Mouse (Mus musculus): ENCODE results near the gene Trp53rka. TPM values are rescaled to one million over a fixed set of nuclear protein-coding genes. Genes with fewer than 3 reads are reported as not detected.

Gene Trp53rka
- polyA plus RNA-seq, 1 experiment, result 12.4 TPM

DNA sequence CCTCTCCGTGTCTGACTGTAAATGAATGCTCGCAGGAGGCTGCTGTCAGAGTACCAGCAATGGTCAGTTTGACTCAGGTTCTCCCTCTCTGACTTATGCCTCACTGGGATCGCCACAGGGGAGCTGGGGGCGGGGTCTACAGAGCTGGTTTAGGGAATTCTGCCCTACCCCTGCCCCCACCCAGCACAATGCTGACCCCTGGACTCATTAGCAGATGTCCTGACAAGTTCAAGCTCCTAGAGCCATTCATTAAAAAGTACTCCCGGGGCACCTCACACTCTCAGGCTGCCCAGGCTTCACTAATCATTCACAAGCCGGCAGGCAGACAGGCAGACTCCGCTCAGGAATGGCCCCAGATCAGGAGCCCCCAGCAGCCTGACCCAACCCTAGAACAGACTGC is 33.5 kb downstream of the Trp53rka start:
- Histone ChIP-seq H3K4me1 (ENCODE audit: control insufficient read depth, insufficient read depth, low read length) (no peaks in the 10 kb centered on the region), H3K27ac (ENCODE audit: insufficient read depth, low read length) (no peak overlapping the region), H3K4me3 (ENCODE audit: insufficient read depth, low read length) (no peak overlapping the region)
- TF ChIP-seq CTCF (IDR thresholded peaks at IDR 0.05; ENCODE audit: borderline replicate concordance, insufficient read depth, low read length) (no peak), POLR2A (IDR thresholded peaks at IDR 0.05; ENCODE audit: low read depth, low read length) (no peak)

DNA sequence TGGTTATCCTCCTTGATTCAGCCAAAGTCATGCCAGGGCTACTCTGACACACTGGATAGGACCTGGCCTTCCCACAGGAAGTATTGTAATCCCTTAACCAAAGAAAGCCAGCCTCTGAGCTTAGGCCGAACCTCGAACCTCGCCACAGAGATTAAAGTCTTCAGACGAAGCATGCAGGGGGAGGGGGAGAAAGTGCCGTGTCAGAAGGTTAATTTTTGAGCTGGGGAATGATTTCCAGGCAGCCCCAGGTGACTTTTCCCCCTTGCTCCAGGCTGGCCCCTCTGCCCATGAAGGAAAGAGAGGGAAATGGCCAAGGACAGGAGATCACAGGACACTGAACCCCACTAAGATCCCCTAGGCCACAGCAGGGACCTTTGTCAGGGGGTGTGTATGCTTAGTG is 34.9 kb downstream of the Trp53rka start:
- no peak overlapping the region for H3K27ac ChIP-seq (ENCODE audit: insufficient read depth, low read length)
- no peak overlapping the region for H3K4me3 ChIP-seq (ENCODE audit: insufficient read depth, low read length)
- no peaks in the 10 kb centered on the region for H3K4me1 ChIP-seq (ENCODE audit: control insufficient read depth, insufficient read depth, low read length)
- no peak for TF ChIP-seq POLR2A (IDR thresholded peaks at IDR 0.05; ENCODE audit: low read depth, low read length)
- no peak for TF ChIP-seq CTCF (IDR thresholded peaks at IDR 0.05; ENCODE audit: borderline replicate concordance, insufficient read depth, low read length)

DNA sequence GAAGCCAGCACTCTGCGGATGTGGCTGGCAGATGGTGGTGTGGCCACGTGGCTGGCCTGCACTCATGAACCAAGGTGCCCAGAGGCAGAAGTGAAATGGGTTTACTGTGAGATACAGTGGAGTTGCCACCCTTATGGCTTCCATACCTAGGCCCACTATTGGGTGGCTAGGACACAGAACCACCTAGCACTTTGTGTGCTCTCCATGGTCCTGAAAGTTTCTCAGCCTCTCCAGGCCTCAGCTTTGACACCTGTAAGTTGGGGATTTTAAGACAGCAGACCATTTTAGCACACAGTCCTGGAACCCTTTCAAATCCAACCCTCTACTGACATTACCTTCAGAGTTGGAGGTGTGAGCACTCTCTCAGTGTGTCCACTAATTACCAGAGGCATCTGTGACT is 36.4 kb downstream of the Trp53rka start:
- TF ChIP-seq POLR2A (IDR thresholded peaks at IDR 0.05; ENCODE audit: low read depth, low read length) (no peak), CTCF (IDR thresholded peaks at IDR 0.05; ENCODE audit: borderline replicate concordance, insufficient read depth, low read length) (no peak)
- H3K4me1 ChIP-seq (ENCODE audit: control insufficient read depth, insufficient read depth, low read length), result no peaks in the 10 kb centered on the region
- H3K4me3 ChIP-seq (ENCODE audit: insufficient read depth, low read length), result no peak overlapping the region

DNA sequence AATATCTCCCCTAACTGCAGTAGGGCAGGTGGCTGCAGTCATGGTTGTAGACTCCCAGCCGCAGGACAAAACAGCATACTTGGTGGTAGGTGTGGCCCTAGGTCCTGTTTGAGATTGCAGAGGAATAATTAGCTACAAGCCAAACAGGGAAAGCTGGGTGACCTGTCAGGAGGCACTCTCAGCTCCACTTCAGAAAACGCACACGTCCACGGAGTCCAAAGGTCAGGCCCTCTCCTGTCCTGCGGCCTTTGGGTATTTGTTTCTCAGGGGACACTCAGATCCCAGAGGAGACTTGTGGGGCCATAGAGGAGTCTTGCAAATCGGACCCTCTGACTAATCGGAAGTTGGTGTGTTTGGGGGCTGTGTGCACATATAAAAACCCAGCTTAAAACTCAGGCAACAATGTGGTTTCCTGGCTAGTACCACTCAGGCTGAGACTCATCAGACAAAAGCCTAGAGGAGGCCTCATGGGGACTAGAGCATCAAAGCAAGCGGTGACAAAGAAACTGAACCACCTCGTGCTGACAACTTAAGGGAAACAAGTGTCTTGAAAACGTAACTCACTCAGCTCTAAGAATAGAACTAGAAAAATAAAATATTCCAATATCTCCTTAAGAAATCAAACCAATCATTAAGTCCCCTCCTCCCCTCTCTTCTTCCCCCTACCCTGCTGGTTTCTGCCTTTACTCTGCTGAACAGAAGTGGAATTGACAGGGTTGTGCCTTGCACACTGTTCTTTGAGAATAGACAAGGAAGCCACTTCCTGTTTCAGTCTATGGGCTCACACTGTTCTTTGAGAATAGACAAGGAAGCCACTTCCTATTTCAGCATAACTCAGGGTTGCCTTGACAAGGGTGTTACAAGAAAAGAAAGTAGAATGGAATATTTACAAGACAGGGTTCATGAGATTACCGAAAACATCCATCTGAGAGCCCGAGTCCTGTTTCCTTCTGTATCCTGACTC is 40.1 kb downstream of the Trp53rka start:
- Histone ChIP-seq H3K4me3 (ENCODE audit: insufficient read depth, low read length) (no peak overlapping the region), H3K4me1 (ENCODE audit: control insufficient read depth, insufficient read depth, low read length) (no peaks in the 10 kb centered on the region), H3K27ac (ENCODE audit: insufficient read depth, low read length) (no peak overlapping the region)
- no peak for TF ChIP-seq POLR2A (IDR thresholded peaks at IDR 0.05; ENCODE audit: low read depth, low read length)
- no peak for TF ChIP-seq CTCF (IDR thresholded peaks at IDR 0.05; ENCODE audit: borderline replicate concordance, insufficient read depth, low read length)

More for the DNA sequence above, 36.4 kb downstream of the Trp53rka start:
- no peak overlapping the region for H3K27ac ChIP-seq (ENCODE audit: insufficient read depth, low read length)

DNA sequence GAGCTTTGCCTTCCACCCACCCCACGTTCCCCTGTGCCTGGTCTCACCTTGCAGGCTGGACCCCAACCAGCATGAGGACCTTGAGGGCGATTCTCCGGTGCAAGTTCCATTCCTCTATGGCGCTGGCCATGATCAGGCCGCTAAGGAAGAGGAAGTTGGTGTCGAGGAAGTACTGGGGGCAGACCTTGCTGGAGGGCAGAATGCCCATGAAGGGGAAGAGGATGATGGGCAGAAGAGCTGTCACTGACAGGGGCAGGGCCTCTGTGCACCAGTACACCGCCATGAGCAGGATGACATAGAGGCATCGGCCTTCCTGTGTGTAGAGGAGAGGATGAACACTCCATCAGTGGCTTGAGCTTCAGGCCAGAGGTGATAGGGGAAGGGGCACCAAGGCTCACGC is 44.6 kb downstream of the Trp53rka start:
- Histone ChIP-seq H3K27ac (ENCODE audit: insufficient read depth, low read length) (no peak overlapping the region), H3K4me3 (ENCODE audit: insufficient read depth, low read length) (no peak overlapping the region), H3K4me1 (ENCODE audit: control insufficient read depth, insufficient read depth, low read length) (no peaks in the 10 kb centered on the region)
- no peak for TF ChIP-seq POLR2A (IDR thresholded peaks at IDR 0.05; ENCODE audit: low read depth, low read length)
- TF ChIP-seq CTCF (IDR thresholded peaks at IDR 0.05; ENCODE audit: borderline replicate concordance, insufficient read depth, low read length), result no peak

DNA sequence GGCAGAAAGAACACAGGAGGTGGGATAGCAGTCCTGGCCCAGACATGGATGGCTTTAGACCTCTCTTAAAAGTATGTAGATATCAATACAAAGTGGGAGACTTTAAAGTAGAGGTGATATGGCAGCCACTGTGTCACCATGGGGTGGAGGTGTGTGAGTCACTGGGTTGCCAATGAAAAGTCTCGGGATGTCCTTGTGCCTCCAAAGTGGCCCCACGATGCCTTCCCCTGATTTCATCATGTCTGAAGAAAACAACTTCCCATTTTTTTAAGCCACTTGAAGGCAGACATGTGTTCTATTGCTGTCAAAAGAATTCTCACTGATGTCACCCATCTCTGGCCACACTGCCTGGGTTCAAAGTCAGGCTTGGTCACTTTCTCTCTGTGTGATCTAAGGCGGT is 48.3 kb downstream of the Trp53rka start:
- Histone ChIP-seq H3K27ac (ENCODE audit: insufficient read depth, low read length) (no peak overlapping the region), H3K4me3 (ENCODE audit: insufficient read depth, low read length) (no peak overlapping the region), H3K4me1 (ENCODE audit: control insufficient read depth, insufficient read depth, low read length) (no peaks in the 10 kb centered on the region)
- TF ChIP-seq CTCF (IDR thresholded peaks at IDR 0.05; ENCODE audit: borderline replicate concordance, insufficient read depth, low read length), result no peak
- no peak for TF ChIP-seq POLR2A (IDR thresholded peaks at IDR 0.05; ENCODE audit: low read depth, low read length)

DNA sequence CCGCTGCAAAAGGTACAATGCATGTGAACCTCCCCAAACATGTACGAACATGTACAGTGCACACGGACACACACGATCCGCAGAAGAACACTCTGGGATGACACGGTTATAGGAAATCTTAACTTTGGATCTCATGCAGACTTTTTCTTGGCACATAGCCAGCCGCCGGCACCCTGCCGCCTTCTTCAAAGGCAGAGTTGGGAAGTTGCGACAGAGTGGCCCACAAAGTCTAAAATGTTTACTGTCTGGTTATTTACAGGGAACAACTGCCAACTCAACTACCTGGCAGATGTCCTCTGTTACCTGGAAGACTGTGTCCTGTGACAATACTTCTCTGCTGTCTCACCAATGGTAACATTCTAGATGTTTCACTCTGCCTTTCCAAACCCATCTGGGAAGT is 50.1 kb downstream of the Trp53rka start:
- H3K4me3 ChIP-seq (ENCODE audit: insufficient read depth, low read length), result no peak overlapping the region
- TF ChIP-seq POLR2A (IDR thresholded peaks at IDR 0.05; ENCODE audit: low read depth, low read length) (no peak), CTCF (IDR thresholded peaks at IDR 0.05; ENCODE audit: borderline replicate concordance, insufficient read depth, low read length) (no peak)
- H3K4me1 ChIP-seq (ENCODE audit: control insufficient read depth, insufficient read depth, low read length), result no peaks in the 10 kb centered on the region
- no peak overlapping the region for H3K27ac ChIP-seq (ENCODE audit: insufficient read depth, low read length)

DNA sequence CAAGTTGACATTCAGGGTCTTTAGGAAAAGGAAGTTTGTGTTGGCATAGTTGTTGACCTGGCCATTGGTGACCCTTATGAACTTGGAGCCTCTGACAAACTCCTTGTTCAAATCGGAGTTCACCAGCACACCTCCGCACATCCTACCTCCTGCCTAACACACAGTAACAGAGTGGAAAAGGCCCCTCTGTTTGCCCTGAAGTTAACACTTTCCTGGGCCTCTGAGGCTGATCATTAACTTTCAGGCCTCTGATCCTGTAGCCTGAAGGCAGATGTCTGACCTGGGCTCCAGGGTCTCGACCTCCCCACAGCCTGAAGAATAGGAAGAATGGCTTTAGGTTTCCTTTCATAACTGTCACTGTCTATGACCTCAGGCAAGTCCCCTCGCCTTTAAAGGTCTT is 51.5 kb downstream of the Trp53rka start:
- TF ChIP-seq POLR2A (IDR thresholded peaks at IDR 0.05; ENCODE audit: low read depth, low read length) (no peak), CTCF (IDR thresholded peaks at IDR 0.05; ENCODE audit: borderline replicate concordance, insufficient read depth, low read length) (no peak)
- Histone ChIP-seq H3K4me1 (ENCODE audit: control insufficient read depth, insufficient read depth, low read length) (no peaks in the 10 kb centered on the region), H3K27ac (ENCODE audit: insufficient read depth, low read length) (no peak overlapping the region), H3K4me3 (ENCODE audit: insufficient read depth, low read length) (no peak overlapping the region)

Other genes with a start within 250 kb of the Trp53rka start
- 35.8 and 40.8 TPM in 2 replicates for gene Slc35c2, start 205.5 kb downstream of the Trp53rka start, polyA plus RNA-seq (2011; ENCODE audit: insufficient read length, low read depth, missing spikeins)
- 57.5 and 66.3 TPM in 2 replicates for gene Elmo2, start 166.8 kb downstream of the Trp53rka start, polyA plus RNA-seq (2011; ENCODE audit: insufficient read length, low read depth, missing spikeins)
- gene Zfp663, start 124.6 kb downstream of the Trp53rka start, polyA plus RNA-seq (2011; ENCODE audit: insufficient read length, low read depth, missing spikeins), result not detected in 2 replicates
- gene Zfp334, start 105.1 kb downstream of the Trp53rka start, polyA plus RNA-seq (2011; ENCODE audit: insufficient read length, low read depth, missing spikeins), result 10.7 and 12.2 TPM in 2 replicates
- gene Ocstamp, start 92.9 kb downstream of the Trp53rka start, polyA plus RNA-seq (2011; ENCODE audit: insufficient read length, low read depth, missing spikeins), result not detected in 2 replicates
- gene Slc13a3, start 20.1 kb downstream of the Trp53rka start, polyA plus RNA-seq (2011; ENCODE audit: insufficient read length, low read depth, missing spikeins), result 0.16 TPM in 1 of 2 replicates, not detected in the other
- 9.2 and 10.9 TPM in 2 replicates for gene Slc2a10, start 10.5 kb upstream of the Trp53rka start, polyA plus RNA-seq (2011; ENCODE audit: insufficient read length, low read depth, missing spikeins)
- 4.3 and 4.4 TPM in 2 replicates for gene Eya2, start 101.7 kb upstream of the Trp53rka start, polyA plus RNA-seq (2011; ENCODE audit: insufficient read length, low read depth, missing spikeins)